In the genomic region with DNA sequence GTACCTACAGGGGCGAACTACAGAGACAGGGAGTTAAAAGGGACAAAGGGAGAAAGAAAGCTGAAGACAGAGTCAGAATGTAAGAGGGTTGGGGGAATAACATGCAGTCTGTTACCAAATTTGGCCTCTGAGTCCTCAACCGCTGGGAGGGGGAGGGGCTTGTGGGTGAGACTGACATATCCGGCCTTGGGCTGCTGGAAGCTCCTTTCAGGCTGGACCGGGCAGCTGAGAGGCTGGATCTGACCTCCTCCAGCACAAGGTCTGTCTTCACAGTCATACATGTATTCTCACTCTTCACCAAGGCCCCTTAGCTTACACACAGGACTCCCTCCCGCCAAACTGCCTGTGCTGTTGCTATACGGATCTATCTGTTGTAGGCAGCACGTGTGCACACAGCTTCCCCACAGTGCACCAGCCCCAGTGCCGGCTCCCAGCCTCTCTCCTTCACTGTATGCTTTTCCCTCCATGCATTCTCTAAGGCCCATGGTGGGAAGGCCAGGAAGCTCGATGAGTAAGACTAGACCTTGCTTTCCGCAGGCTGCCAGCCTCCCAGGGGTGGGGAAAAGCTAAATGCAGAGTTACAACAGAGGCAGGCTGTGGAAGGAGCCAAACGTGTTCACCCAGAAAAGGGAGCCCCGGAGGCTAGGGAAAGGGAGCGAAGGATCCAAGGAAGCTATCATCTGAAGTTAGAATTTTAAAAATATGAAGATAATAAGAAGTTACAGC, we compare ENCODE assay signal across 8 mouse cellular contexts. TPM values are rescaled to one million over a fixed set of nuclear protein-coding genes. Genes with fewer than 3 reads are reported as not detected.
A peak's percentile ranks its signal among the peaks of the same experiment; 100 is the strongest.
DNase-seq lines count a peak whose midpoint lies in the region; ATAC-seq and TF ChIP-seq lines count a peak whose summit lies in the region.

No protein-coding gene starts in this region.

- TF ChIP-seq POLR2A in heart, adult 2 months (IDR thresholded peaks at IDR 0.05; ENCODE audit: insufficient read depth, low read depth, low read length), result peak; percentile 56

- intact Hi-C loops in heart, adult 2 months (cut with DNase I), result no loop called here

- H3K27me3 ChIP-seq in midbrain, embryonic 10.5 days (ENCODE audit: low read depth, poor library complexity, severe bottlenecking), result no peaks in the 10 kb centered on the region
- H3K27me3 ChIP-seq in midbrain, embryonic 15.5 days (replicated peaks), result no peaks in the 10 kb centered on the region
- no peaks in the 10 kb centered on the region for H3K27me3 ChIP-seq in heart, adult 2 months (ENCODE audit: control insufficient read depth, insufficient read depth, low read length)
- H3K27me3 ChIP-seq in lung, embryonic 14.5 days (ENCODE audit: insufficient read depth, low read length), result no peaks in the 10 kb centered on the region

- peak overlapping the region; percentile 32 for H3K4me3 ChIP-seq in midbrain, embryonic 10.5 days
- H3K4me3 ChIP-seq in midbrain, embryonic 15.5 days, result no peak overlapping the region
- H3K4me3 ChIP-seq in heart, adult 2 months, result peak overlapping the region; percentile 33
- H3K4me3 ChIP-seq in lung, embryonic 14.5 days (ENCODE audit: low read depth, low read length), result peak overlapping the region; percentile 85

- DNase-seq in midbrain, embryonic 10.5 days (ENCODE audit: low spot score), result peak; percentile 54
- DNase-seq in c-Kit-positive CD71-negative TER-119-negative erythroid progenitor cells, embryonic 14.5 days (ENCODE audit: low read depth), result peak; percentile 70
- peak; percentile 72 to 77 for DNase-seq in heart, adult 2 months
- peak; percentile 73 for DNase-seq in kidney, adult 11 months
- DNase-seq in lung, embryonic 14.5 days, result peak; percentile 91
- peak; percentile 49 for DNase-seq in retina, embryonic 14.5 days (ENCODE audit: low spot score)
- DNase-seq in cerebellum, adult 8-10 months, result no peak

- peaks cover 57% of the 10 kb centered on the region for H3K4me1 ChIP-seq in midbrain, embryonic 10.5 days
- H3K4me1 ChIP-seq in midbrain, embryonic 15.5 days, result peaks cover 40% of the 10 kb centered on the region
- H3K4me1 ChIP-seq in heart, adult 2 months (ENCODE audit: control insufficient read depth, insufficient read depth, low read length), result peaks cover 27% of the 10 kb centered on the region
- H3K4me1 ChIP-seq in lung, embryonic 14.5 days (ENCODE audit: insufficient read depth), result peaks cover 35% of the 10 kb centered on the region

- WGBS in midbrain, embryonic 10.5 days, result 35% methylated on average over 13 of the region's 13 CpGs
- WGBS in midbrain, embryonic 15.5 days, result 43% methylated on average over 13 of the region's 13 CpGs
- WGBS in heart, adult 2 months, result 9% methylated on average over 13 of the region's 13 CpGs
- WGBS in lung, embryonic 14.5 days, result 10% methylated on average over 13 of the region's 13 CpGs

- peaks cover 46% of the 10 kb centered on the region for H3K36me3 ChIP-seq in midbrain, embryonic 10.5 days
- H3K36me3 ChIP-seq in midbrain, embryonic 15.5 days (replicated peaks), result peaks cover 24% of the 10 kb centered on the region
- peaks cover 9% of the 10 kb centered on the region for H3K36me3 ChIP-seq in heart, adult 2 months (ENCODE audit: control insufficient read depth, insufficient read depth, low read length)
- H3K36me3 ChIP-seq in lung, embryonic 14.5 days (ENCODE audit: insufficient read depth), result peaks cover 31% of the 10 kb centered on the region

- H3K9me3 ChIP-seq in midbrain, embryonic 10.5 days (replicated peaks), result no peaks in the 10 kb centered on the region
- H3K9me3 ChIP-seq in midbrain, embryonic 15.5 days, result no peaks in the 10 kb centered on the region
- H3K9me3 ChIP-seq in lung, embryonic 14.5 days (ENCODE audit: low read depth, low read length), result no peaks in the 10 kb centered on the region

- TF ChIP-seq CTCF in heart, adult 2 months (IDR thresholded peaks at IDR 0.05), result no peak
- no peak for TF ChIP-seq CTCF in lung, embryonic 14.5 days (IDR thresholded peaks at IDR 0.05; ENCODE audit: low read depth)

- no peak overlapping the region; the same call in 1 of the 2 replicates for H3K9ac ChIP-seq in midbrain, embryonic 15.5 days
- H3K9ac ChIP-seq in heart, adult 2 months (ENCODE audit: low read depth, low read length), result peak overlapping the region; percentile 49
- H3K9ac ChIP-seq in lung, embryonic 14.5 days, result peak overlapping the region; percentile 60

- H3K4me2 ChIP-seq in midbrain, embryonic 15.5 days, result no peak overlapping the region
- peak overlapping the region; percentile 92 for H3K4me2 ChIP-seq in lung, embryonic 14.5 days

- no peak for TF ChIP-seq EP300 in heart, adult 2 months (IDR thresholded peaks at IDR 0.05; ENCODE audit: insufficient read depth, low read depth, low read length)

- ATAC-seq in midbrain, embryonic 15.5 days (replicated peaks), result no peak
- ATAC-seq in lung, embryonic 14.5 days (ENCODE audit: insufficient read depth), result peak; percentile 69

- peaks cover 7% of the 10 kb centered on the region for H3K79me2 ChIP-seq in heart, adult 2 months (replicated peaks; ENCODE audit: control insufficient read depth, insufficient read depth, low read length)

- H3K27ac ChIP-seq in midbrain, embryonic 10.5 days (replicated peaks), result peak overlapping the region; percentile 77
- no peak overlapping the region for H3K27ac ChIP-seq in midbrain, embryonic 15.5 days
- peak overlapping the region; percentile 98 for H3K27ac ChIP-seq in heart, adult 2 months
- peak overlapping the region; percentile 99 for H3K27ac ChIP-seq in lung, embryonic 14.5 days (ENCODE audit: low read depth)

RNA-seq across cellular contexts. Expression of a gene that starts 3.3 kb away (rescaled TPM):
- polyA plus RNA-seq in midbrain, embryonic 10.5 days (2016; fragmentation: Nextera tagmentation; extraction: Ambion mirVana), result 43.1 and 49.1 TPM in 2 replicates
- polyA plus RNA-seq in midbrain, embryonic 15.5 days (2015; fragmentation: Nextera tagmentation; extraction: Ambion mirVana), result 82.7 and 94.0 TPM in 2 replicates
- total RNA-seq in heart, adult 2 months (2021), result 10 to 100 TPM; 44.0 to 46.5 TPM
- polyA plus RNA-seq in heart, adult 2 months (2012; rRNA removed), result 29.8 and 36.8 TPM in 2 replicates
- 47.2 and 52.8 TPM in 2 replicates for polyA plus RNA-seq in lung, embryonic 14.5 days (2014; fragmentation: Nextera tagmentation; extraction: Ambion mirVana)

RNA-seq across cellular contexts. Expression of a gene that starts 3.7 kb away (rescaled TPM):
- 43.3 and 47.2 TPM in 2 replicates for polyA plus RNA-seq in midbrain, embryonic 10.5 days (2016; fragmentation: Nextera tagmentation; extraction: Ambion mirVana)
- 58.8 and 61.0 TPM in 2 replicates for polyA plus RNA-seq in midbrain, embryonic 15.5 days (2015; fragmentation: Nextera tagmentation; extraction: Ambion mirVana)
- 100 to 1,000 TPM; 105 to 109 TPM for total RNA-seq in heart, adult 2 months (2021)
- 53.1 and 67.0 TPM in 2 replicates for polyA plus RNA-seq in heart, adult 2 months (2012; rRNA removed)
- polyA plus RNA-seq in lung, embryonic 14.5 days (2014; fragmentation: Nextera tagmentation; extraction: Ambion mirVana), result 84.9 and 93.8 TPM in 2 replicates

RNA-seq across cellular contexts. Expression of a gene that starts 19.7 kb away (rescaled TPM):
- 20.7 and 21.0 TPM in 2 replicates for polyA plus RNA-seq in midbrain, embryonic 10.5 days (2016; fragmentation: Nextera tagmentation; extraction: Ambion mirVana)
- 24.8 and 25.7 TPM in 2 replicates for polyA plus RNA-seq in midbrain, embryonic 15.5 days (2015; fragmentation: Nextera tagmentation; extraction: Ambion mirVana)
- 10 to 100 TPM; 29.4 to 31.7 TPM for total RNA-seq in heart, adult 2 months (2021)
- 38.1 and 47.5 TPM in 2 replicates for polyA plus RNA-seq in heart, adult 2 months (2012; rRNA removed)
- polyA plus RNA-seq in lung, embryonic 14.5 days (2014; fragmentation: Nextera tagmentation; extraction: Ambion mirVana), result 28.2 and 31.9 TPM in 2 replicates

RNA-seq across cellular contexts. Expression of a gene that starts 19.9 kb away (rescaled TPM):
- polyA plus RNA-seq in midbrain, embryonic 10.5 days (2016; fragmentation: Nextera tagmentation; extraction: Ambion mirVana), result 26.7 and 31.6 TPM in 2 replicates
- 67.9 and 71.0 TPM in 2 replicates for polyA plus RNA-seq in midbrain, embryonic 15.5 days (2015; fragmentation: Nextera tagmentation; extraction: Ambion mirVana)
- total RNA-seq in heart, adult 2 months (2021), result 10 to 100 TPM; 11.5 to 13.2 TPM
- 18.2 and 27.4 TPM in 2 replicates for polyA plus RNA-seq in heart, adult 2 months (2012; rRNA removed)
- polyA plus RNA-seq in lung, embryonic 14.5 days (2014; fragmentation: Nextera tagmentation; extraction: Ambion mirVana), result 18.6 and 19.3 TPM in 2 replicates

RNA-seq across cellular contexts. Expression of a gene that starts 25.5 kb away (rescaled TPM):
- 0.32 and 0.74 TPM in 2 replicates for polyA plus RNA-seq in midbrain, embryonic 10.5 days (2016; fragmentation: Nextera tagmentation; extraction: Ambion mirVana)
- polyA plus RNA-seq in midbrain, embryonic 15.5 days (2015; fragmentation: Nextera tagmentation; extraction: Ambion mirVana), result 1.3 and 1.9 TPM in 2 replicates
- under 1 TPM; 0.52 to 0.57 TPM for total RNA-seq in heart, adult 2 months (2021)
- 0.62 and 0.67 TPM in 2 replicates for polyA plus RNA-seq in heart, adult 2 months (2012; rRNA removed)
- not detected in 2 replicates for polyA plus RNA-seq in lung, embryonic 14.5 days (2014; fragmentation: Nextera tagmentation; extraction: Ambion mirVana)
